Mouse (Mus musculus) CH12.LX (cell line): ENCODE results near the gene Olfr550. TPM values are rescaled to one million over a fixed set of nuclear protein-coding genes. Genes with fewer than 3 reads are reported as not detected.

Experiments used
- DNase-seq: peaks from one replicate; pipeline ENCODE4 v3.0.0-alpha.2; 2013; ENCODE audit errors: extremely low read depth
- H3K27ac ChIP-seq: 2 replicates; pipeline ENCODE4 v1.5.1; 2012; ENCODE audit warnings: low read depth, mild to moderate bottlenecking, control low read depth, moderate library complexity; ENCODE audit not compliant: insufficient read depth
- H3K27me3 ChIP-seq: replicated peaks from 2 replicates; pipeline ENCODE3; 2012; ENCODE audit warnings: inconsistent platforms
- H3K36me3 ChIP-seq, 2 experiments: replicated peaks in 1 of 2; 2 replicates each; pipeline versions ENCODE3 to v1.6.1; 2012; ENCODE audit warnings: inconsistent platforms in 1 of 2, low read length in 1 of 2, mild to moderate bottlenecking in 1 of 2, mixed read lengths in 1 of 2, moderate library complexity in 1 of 2; ENCODE audit not compliant: control insufficient read depth in 1 of 2, insufficient read depth in 1 of 2
- H3K4me1 ChIP-seq, 2 experiments: 2 replicates each; pipeline ENCODE4 v1.6.1; 2012; ENCODE audit warnings: inconsistent platforms in 1 of 2, moderate library complexity in 1 of 2; ENCODE audit not compliant: insufficient read depth in 2 of 2, control insufficient read depth in 1 of 2
- H3K4me2 ChIP-seq: 2 replicates; pipeline ENCODE4 v1.6.1; 2012; ENCODE audit warnings: low read depth, mild to moderate bottlenecking, control low read depth; ENCODE audit not compliant: poor library complexity, insufficient read depth, severe bottlenecking
- H3K4me3 ChIP-seq, 3 experiments: fragments of 150-350 bp in 1 of 3; sonication (generic) in 1 of 3; replicated peaks in 1 of 3; 2 replicates each; pipeline versions ENCODE3 to v1.5.1; 2011 to 2012; ENCODE audit warnings: low read depth in 2 of 3, low read length in 2 of 3, mild to moderate bottlenecking in 2 of 3, moderate library complexity in 2 of 3, control low read depth in 1 of 3, improper control_type of control experiment in 1 of 3, inconsistent platforms in 1 of 3, mixed read lengths in 1 of 3; ENCODE audit not compliant: poor library complexity in 1 of 3
- H3K79me2 ChIP-seq: replicated peaks from 2 replicates; pipeline ENCODE4 v1.6.1; 2012; ENCODE audit warnings: mild to moderate bottlenecking, moderate library complexity; ENCODE audit not compliant: control insufficient read depth, poor library complexity, insufficient read depth, severe bottlenecking; ENCODE audit errors: extremely low read depth
- H3K9ac ChIP-seq: 2 replicates; pipeline ENCODE4 v1.6.1; 2012; ENCODE audit warnings: low read depth, mild to moderate bottlenecking, control low read depth, moderate library complexity; ENCODE audit not compliant: insufficient read depth
- H3K9me3 ChIP-seq: replicated peaks from 2 replicates; pipeline ENCODE3; 2012; ENCODE audit warnings: low read length, inconsistent platforms, mixed read lengths
- CHD1 ChIP-seq: IDR thresholded peaks from 2 replicates; pipeline ENCODE4 v1.6.1; 2012; ENCODE audit warnings: low read depth, low read length, improper control_type of control experiment, inconsistent platforms
- CHD2 ChIP-seq: IDR thresholded peaks from 2 replicates; pipeline ENCODE4 v1.6.1; 2011; ENCODE audit warnings: low read length, improper control_type of control experiment
- CTCF ChIP-seq, 2 experiments: IDR thresholded peaks in 1 of 2; conservative IDR thresholded peaks in 1 of 2; 2 replicates each; pipeline ENCODE4 v1.5.1; 2011 to 2012; ENCODE audit warnings: low read depth in 2 of 2, low read length in 2 of 2, improper control_type of control experiment in 1 of 2, inconsistent platforms in 1 of 2, mild to moderate bottlenecking in 1 of 2, moderate library complexity in 1 of 2
- ETS1 ChIP-seq: conservative IDR thresholded peaks from 2 replicates; pipeline ENCODE4 v1.6.1; 2012; ENCODE audit warnings: low read depth, mild to moderate bottlenecking, inconsistent platforms, low read length, improper control_type of control experiment, moderate library complexity
- GABPA ChIP-seq: IDR thresholded peaks from 2 replicates; pipeline ENCODE4 v1.6.1; 2012; ENCODE audit warnings: low read depth, low read length, improper control_type of control experiment, inconsistent platforms; ENCODE audit not compliant: insufficient replicate concordance
- HCFC1 ChIP-seq: IDR thresholded peaks from 2 replicates; pipeline ENCODE4 v1.6.1; 2012; ENCODE audit warnings: low read depth, mild to moderate bottlenecking, inconsistent platforms, low read length, improper control_type of control experiment
- IRF4 ChIP-seq: IDR thresholded peaks from 2 replicates; pipeline ENCODE4 v1.6.1; 2014; ENCODE audit warnings: low read depth, mild to moderate bottlenecking, inconsistent platforms, low read length, improper control_type of control experiment
- JUND ChIP-seq: conservative IDR thresholded peaks from 2 replicates; pipeline ENCODE4 v1.6.1; 2011; ENCODE audit warnings: low read depth, low read length, improper control_type of control experiment
- KAT2A ChIP-seq: IDR thresholded peaks from 2 replicates; pipeline ENCODE4 v1.6.1; 2012; ENCODE audit warnings: low read length, improper control_type of control experiment, inconsistent platforms; ENCODE audit not compliant: insufficient replicate concordance
- MAFK ChIP-seq: IDR thresholded peaks from 2 replicates; pipeline ENCODE4 v1.6.1; 2011; ENCODE audit warnings: low read length, improper control_type of control experiment; ENCODE audit not compliant: insufficient replicate concordance
- MAX ChIP-seq: IDR thresholded peaks from 2 replicates; pipeline ENCODE4 v1.6.1; 2011; ENCODE audit warnings: low read length, improper control_type of control experiment
- MAZ ChIP-seq: IDR thresholded peaks from 2 replicates; pipeline ENCODE4 v1.6.1; 2012; ENCODE audit warnings: low read depth, mild to moderate bottlenecking, inconsistent platforms, low read length, improper control_type of control experiment, moderate library complexity
- MXI1 ChIP-seq: IDR thresholded peaks from 2 replicates; pipeline ENCODE4 v1.6.1; 2011; ENCODE audit warnings: mild to moderate bottlenecking, low read depth, low read length, improper control_type of control experiment
- NRF1 ChIP-seq: IDR thresholded peaks from 2 replicates; pipeline ENCODE4 v1.6.1; 2014; ENCODE audit warnings: low read depth, mild to moderate bottlenecking, inconsistent platforms, low read length, improper control_type of control experiment, moderate library complexity
- POLR2A ChIP-seq: IDR thresholded peaks from 2 replicates; pipeline ENCODE4 v1.6.1; 2011; ENCODE audit warnings: low read depth, mild to moderate bottlenecking, improper control_type of control experiment, low read length
- SIN3A ChIP-seq: IDR thresholded peaks from 2 replicates; pipeline ENCODE4 v1.6.1; 2012; ENCODE audit warnings: low read length, improper control_type of control experiment, inconsistent platforms
- SMC3 ChIP-seq: IDR thresholded peaks from 2 replicates; pipeline ENCODE4 v1.6.1; 2011; ENCODE audit warnings: low read depth, low read length, improper control_type of control experiment
- TBP ChIP-seq: conservative IDR thresholded peaks from 2 replicates; pipeline ENCODE4 v1.6.1; 2011; ENCODE audit warnings: low read depth, low read length, improper control_type of control experiment
- UBTF ChIP-seq: IDR thresholded peaks from 2 replicates; pipeline ENCODE4 v1.6.1; 2012; ENCODE audit warnings: low read depth, mild to moderate bottlenecking, inconsistent platforms, low read length, improper control_type of control experiment, moderate library complexity
- USF1 ChIP-seq: IDR thresholded peaks from 2 replicates; pipeline ENCODE4 v1.6.1; 2014; ENCODE audit warnings: low read depth, mild to moderate bottlenecking, inconsistent platforms, low read length, improper control_type of control experiment
- ZC3H11A ChIP-seq: IDR thresholded peaks from 2 replicates; pipeline ENCODE4 v1.6.1; 2012; ENCODE audit warnings: low read depth, mild to moderate bottlenecking, inconsistent platforms, low read length, improper control_type of control experiment
- ZKSCAN1 ChIP-seq: IDR thresholded peaks from 2 replicates; pipeline ENCODE4 v1.6.1; 2012; ENCODE audit warnings: low read depth, inconsistent platforms, low read length, improper control_type of control experiment, borderline replicate concordance
- ZMIZ1 ChIP-seq: IDR thresholded peaks from 2 replicates; pipeline ENCODE4 v1.6.1; 2012; ENCODE audit warnings: low read depth, mild to moderate bottlenecking, inconsistent platforms, low read length, improper control_type of control experiment
- ZNF384 ChIP-seq: IDR thresholded peaks from 2 replicates; pipeline ENCODE4 v1.6.1; 2012; ENCODE audit warnings: low read depth, low read length, improper control_type of control experiment, inconsistent platforms
- dilution Hi-C: fragments of 300-500 bp; cut with MboI; formaldehyde crosslinking; loops from 2 replicates; pipeline ENCODE4 v1.14.3; 2020; ENCODE audit warnings: low sequenced_read_pairs; ENCODE audit not compliant: extremely low pct_unique_long_range_greater_than_20kb, extremely low pct_ligation_motif_present
- in situ Hi-C: fragments of 300-500 bp; cut with MboI; formaldehyde crosslinking; loops from 3 replicates; pipeline ENCODE4 v1.14.3; 2019; ENCODE audit warnings: low sequenced_read_pairs, low pct_ligation_motif_present, low pct_unique_long_range_greater_than_20kb, mixed read lengths
- polyA plus RNA-seq: library from polyadenylated mRNA; unstranded; fragments of >175 nt; gene quantifications from 2 replicates; pipeline ENCODE4 v1.2.1, GENCODE M21; 2012; ENCODE audit warnings: low read depth; ENCODE audit not compliant: insufficient read length
- total RNA-seq, 2 experiments: library from RNA; depleted of rRNA; stranded (reverse); fragments of 300-350 nt in 1 of 2; fragments of >200 nt in 1 of 2; gene quantifications; 2 replicates each; pipeline ENCODE4 v1.2.3; 2012 to 2014

Gene Olfr550
- total RNA-seq (2012; rRNA removed) (not detected in 2 replicates), total RNA-seq (2014; rRNA removed) (not detected in 2 replicates), polyA plus RNA-seq (not detected in 2 replicates)

- Histone ChIP-seq H3K9ac (no peak within 1 kb of the TSS), H3K4me2 (no peak within 1 kb of the TSS), H3K4me1 (peaks cover 0 to 2% of the 10 kb centered on the region in 2 experiments; a peak in 1 of 4 replicates), H3K27ac (no peak within 1 kb of the TSS), H3K4me3 (no peak within 1 kb of the TSS), H3K9me3 (no peaks in the 10 kb centered on the region), H3K36me3 (no peaks in the 10 kb centered on the region), H3K27me3 (no peaks in the 10 kb centered on the region), H3K79me2 (no peaks in the 10 kb centered on the region; the same call in 1 of the 2 replicates)
- DNase-seq = no peak
- in situ Hi-C loops = no loop called here
- dilution Hi-C loops = no loop called here
- TF ChIP-seq KAT2A (no peak), MAFK (no peak), CHD2 (no peak), ZKSCAN1 (no peak), MAX (no peak), MXI1 (no peak), CHD1 (no peak), SIN3A (no peak), TBP (no peak), JUND (no peak), SMC3 (no peak), GABPA (no peak)
Measured at GRCm38 (mm10) chr7:102571142-102571541, at the start of gene Olfr550. Gene Olfr550 (plus strand): TSS chr7:102571442.

DNA sequence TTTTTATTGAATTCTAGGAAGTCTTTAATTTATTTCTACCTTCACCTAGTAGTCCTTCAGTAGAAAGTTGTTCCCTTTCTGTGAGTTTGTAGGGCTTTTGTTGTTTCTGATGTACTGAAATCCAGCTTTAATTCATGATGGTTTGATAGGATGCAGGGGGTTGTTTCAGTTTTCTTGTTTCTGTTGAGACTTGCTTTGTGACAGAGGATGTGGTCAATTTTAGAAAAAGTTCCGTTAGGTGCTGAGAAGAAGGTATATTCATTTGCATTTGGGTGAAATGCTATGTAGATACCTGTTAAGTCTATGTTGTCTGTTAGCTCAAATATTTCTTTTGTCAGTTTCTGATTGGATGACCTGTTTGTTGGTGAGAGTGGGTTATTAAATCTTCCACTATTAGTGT, 42.2 kb upstream of the Olfr550 start:
- Histone ChIP-seq H3K4me1 (peaks cover 0 to 6% of the 10 kb centered on the region in 2 experiments; a peak in 2 of 4 replicates), H3K36me3 (no peaks in the 10 kb centered on the region), H3K9ac (no peak overlapping the region), H3K4me3 (no peak overlapping the region), H3K79me2 (no peaks in the 10 kb centered on the region), H3K4me2 (no peak overlapping the region), H3K27me3 (no peaks in the 10 kb centered on the region), H3K9me3 (no peaks in the 10 kb centered on the region), H3K27ac (no peak overlapping the region)
- TF ChIP-seq ZNF384 (no peak), IRF4 (no peak), ZC3H11A (no peak), ZMIZ1 (no peak), CTCF (conservative IDR thresholded peaks at IDR 0.05 in 1 of 2, IDR thresholded peaks at IDR 0.05 in 1 of 2; ENCODE audit: low read depth in 2 of 2, low read length in 2 of 2) (no peak), GABPA (no peak), POLR2A (no peak), UBTF (no peak), ZKSCAN1 (no peak), USF1 (no peak), JUND (no peak), NRF1 (no peak), HCFC1 (no peak), MAZ (no peak), ETS1 (no peak)
- in situ Hi-C loops (no loop called here), dilution Hi-C loops (no loop called here)
- DNase-seq = no peak
